Mouse (Mus musculus) kidney, adult 2 months (tissue): Measurements from ENCODE around the gene Mip. TPM values are rescaled to one million over a fixed set of nuclear protein-coding genes. Genes with fewer than 3 reads are reported as not detected.

Source experiments
- DNase-seq: peaks from one replicate; pipeline ENCODE4 v3.0.0; 2021
- H3K27ac ChIP-seq: fragments of 200-500 bp; 2 replicates; pipeline ENCODE4 v1.5.1; 2012; ENCODE audit warnings: low read depth, low read length, control low read depth, inconsistent platforms; ENCODE audit not compliant: insufficient read depth
- H3K27me3 ChIP-seq: fragments of 200-500 bp; replicated peaks from 2 replicates; pipeline ENCODE4 v1.6.1; 2012; ENCODE audit warnings: mild to moderate bottlenecking, moderate library complexity, low read length, inconsistent platforms; ENCODE audit not compliant: control insufficient read depth, insufficient read depth
- H3K36me3 ChIP-seq: fragments of 200-500 bp; 2 replicates; pipeline ENCODE4 v1.6.1; 2012; ENCODE audit warnings: mild to moderate bottlenecking, moderate library complexity, low read length, inconsistent platforms; ENCODE audit not compliant: control insufficient read depth, insufficient read depth
- H3K4me1 ChIP-seq: fragments of 200-500 bp; 2 replicates; pipeline ENCODE4 v1.6.1; 2011; ENCODE audit warnings: low read length; ENCODE audit not compliant: control insufficient read depth, insufficient read depth
- H3K4me3 ChIP-seq: fragments of 200-500 bp; 2 replicates; pipeline ENCODE4 v1.5.1; 2011; ENCODE audit warnings: mild to moderate bottlenecking, low read depth, low read length, control low read depth; ENCODE audit not compliant: insufficient read depth
- CTCF ChIP-seq: fragments of 200-500 bp; conservative IDR thresholded peaks from 2 replicates; pipeline ENCODE4 v1.5.1; 2011; ENCODE audit warnings: low read depth, mild to moderate bottlenecking, control low read depth, low read length, moderate library complexity, mixed read lengths; ENCODE audit not compliant: insufficient read depth, insufficient read length
- POLR2A ChIP-seq: fragments of 200-500 bp; IDR thresholded peaks from one replicate; pipeline ENCODE4 v1.6.1; 2011; ENCODE audit warnings: low read depth, low read length, control low read depth
- WGBS: fragments of 180-500 bp; shearing (Covaris S2); methylation state at CpG from one replicate; pipeline ENCODE4 v1.1.7; 2018; 5-methylcytosine and 5-hydroxymethylcytosine counted together
- polyA plus RNA-seq: library from polyadenylated mRNA; depleted of rRNA; stranded (reverse); fragments of >200 nt; gene quantifications from 2 replicates; pipeline ENCODE4 v1.2.3, GENCODE M21; 2012

Gene Mip
- polyA plus RNA-seq, 1 experiment = not detected

GRCm38 (mm10) chr10:128194551-128195461, 30.8 kb upstream of the Mip start:
- peak; percentile 19 for DNase-seq
- Histone ChIP-seq H3K27ac (no peak overlapping the region), H3K27me3 (no peaks in the 10 kb centered on the region), H3K4me1 (0 out of 2 replicates have a peak, but pooled peaks cover 4% of the 10 kb centered on the region), H3K4me3 (peak overlapping the region; percentile 55), H3K36me3 (no peaks in the 10 kb centered on the region)
- 2% methylated on average over 77 of the region's 79 CpGs for WGBS
- no peak for TF ChIP-seq CTCF
- TF ChIP-seq POLR2A = no peak

GRCm38 (mm10) chr10:128201856-128202255, 23.8 kb upstream of the Mip start:
- no peak for DNase-seq
- no peak overlapping the region for H3K4me3 ChIP-seq
- no peak overlapping the region for H3K27ac ChIP-seq
- WGBS = 71% methylated on average over 6 of the region's 6 CpGs
- TF ChIP-seq CTCF (no peak), POLR2A (no peak)
- no peaks in the 10 kb centered on the region for H3K4me1 ChIP-seq
- H3K27me3 ChIP-seq = no peaks in the 10 kb centered on the region
- H3K36me3 ChIP-seq = no peaks in the 10 kb centered on the region

GRCm38 (mm10) chr10:128204941-128205340, 20.7 kb upstream of the Mip start:
- Histone ChIP-seq H3K4me1 (no peaks in the 10 kb centered on the region), H3K4me3 (no peak overlapping the region), H3K36me3 (no peaks in the 10 kb centered on the region), H3K27ac (no peak overlapping the region), H3K27me3 (no peaks in the 10 kb centered on the region)
- TF ChIP-seq CTCF (no peak), POLR2A (no peak)
- DNase-seq = no peak
- WGBS = 87% methylated on average over 15 of the region's 15 CpGs

- 93% methylated on average over 10 of the region's 10 CpGs for WGBS
- no peak overlapping the region for H3K27ac ChIP-seq
- DNase-seq = no peak
- no peaks in the 10 kb centered on the region for H3K36me3 ChIP-seq
- H3K27me3 ChIP-seq = no peaks in the 10 kb centered on the region
- TF ChIP-seq CTCF (no peak), POLR2A (no peak)
- H3K4me3 ChIP-seq = no peak overlapping the region
- peaks cover 3% of the 10 kb centered on the region; the same call in 1 of the 2 replicates for H3K4me1 ChIP-seq
These were observed 17.3 kb upstream of the Mip start for GRCm38 (mm10) chr10:128208326-128208725.

GRCm38 (mm10) chr10:128209311-128210009, 16.2 kb upstream of the Mip start:
- TF ChIP-seq POLR2A (no peak), CTCF (no peak)
- peaks cover 3% of the 10 kb centered on the region; the same call in 1 of the 2 replicates for H3K4me1 ChIP-seq
- WGBS = 95% methylated on average over 11 of the region's 11 CpGs
- no peaks in the 10 kb centered on the region for H3K27me3 ChIP-seq
- H3K27ac ChIP-seq = no peak overlapping the region
- no peak for DNase-seq
- no peak overlapping the region for H3K4me3 ChIP-seq
- H3K36me3 ChIP-seq = no peaks in the 10 kb centered on the region

GRCm38 (mm10) chr10:128210131-128210530, 15.5 kb upstream of the Mip start:
- Histone ChIP-seq H3K27me3 (no peaks in the 10 kb centered on the region), H3K4me3 (no peak overlapping the region), H3K36me3 (no peaks in the 10 kb centered on the region), H3K4me1 (peaks cover 3% of the 10 kb centered on the region; the same call in 1 of the 2 replicates), H3K27ac (no peak overlapping the region)
- no peak for DNase-seq
- WGBS = 73% methylated on average over 2 of the region's 2 CpGs
- TF ChIP-seq POLR2A (no peak), CTCF (no peak)

- Histone ChIP-seq H3K4me1 (peaks cover 3% of the 10 kb centered on the region; the same call in 1 of the 2 replicates), H3K36me3 (no peaks in the 10 kb centered on the region), H3K27ac (no peak overlapping the region), H3K4me3 (peak overlapping the region; percentile 54), H3K27me3 (no peaks in the 10 kb centered on the region)
- WGBS = 14% methylated on average over 14 of the region's 14 CpGs
- TF ChIP-seq POLR2A = no peak
- no peak for TF ChIP-seq CTCF
- DNase-seq = peak; percentile 16
These were observed 14.7 kb upstream of the Mip start for GRCm38 (mm10) chr10:128210954-128211353.
